Mouse (Mus musculus) embryonic facial prominence, embryonic 12.5 days (tissue): ENCODE measurements around the gene Kcnip1. TPM values are rescaled to one million over a fixed set of nuclear protein-coding genes. Genes with fewer than 3 reads are reported as not detected.

Experiments
- polyA plus RNA-seq: library from polyadenylated mRNA; unstranded; fragments of >200 nt; fragmentation: Nextera tagmentation; extraction: Ambion mirVana; gene quantifications from 2 replicates; pipeline ENCODE4 v1.2.1, GENCODE M21; 2016

Gene Kcnip1
- polyA plus RNA-seq, 1 experiment from 2014 or later, result 5.8 TPM

Other genes with a start within 250 kb of the Kcnip1 start
- 0.06 and 0.13 TPM in 2 replicates for gene Kcnmb1, start 30.1 kb downstream of the Kcnip1 start, polyA plus RNA-seq
- gene Lcp2, start 53.8 kb upstream of the Kcnip1 start, polyA plus RNA-seq, result 1.5 and 2.5 TPM in 2 replicates
- gene 4930469K13Rik, start 105.4 kb upstream of the Kcnip1 start, polyA plus RNA-seq, result not detected in 2 replicates
- 0.46 and 0.52 TPM in 2 replicates for gene Foxi1, start 214.9 kb upstream of the Kcnip1 start, polyA plus RNA-seq